Mouse (Mus musculus) liver, embryonic 15.5 days (tissue): ENCODE results near the gene Eefsec. TPM values are rescaled to one million over a fixed set of nuclear protein-coding genes. Genes with fewer than 3 reads are reported as not detected.

ENCODE experiments used
- ATAC-seq: fragments of 200-750 bp; cut with Nextera tagmentation; 2 replicates; pipeline ENCODE4 v1.8.0; 2017; ENCODE audit warnings: moderate number of reproducible peaks, mild to moderate bottlenecking, moderate library complexity; ENCODE audit not compliant: insufficient read depth
- H3K27ac ChIP-seq: fragments of 300-500 bp; sonication (generic); replicated peaks from 2 replicates; pipeline ENCODE4 v1.5.1; 2015; ENCODE audit warnings: mild to moderate bottlenecking, inconsistent platforms
- H3K27me3 ChIP-seq: fragments of 300-500 bp; sonication (generic); 2 replicates; pipeline ENCODE4 v1.6.1; 2015; ENCODE audit warnings: mild to moderate bottlenecking, inconsistent platforms
- H3K36me3 ChIP-seq: fragments of 300-500 bp; sonication (generic); replicated peaks from 2 replicates; pipeline ENCODE4 v1.6.1; 2015; ENCODE audit warnings: moderate library complexity, mild to moderate bottlenecking, inconsistent platforms
- H3K4me1 ChIP-seq: fragments of 300-500 bp; sonication (generic); replicated peaks from 2 replicates; pipeline ENCODE4 v1.6.1; 2015; ENCODE audit warnings: inconsistent platforms
- H3K4me2 ChIP-seq: fragments of 300-500 bp; sonication (generic); 2 replicates; pipeline ENCODE4 v1.6.1; 2015; ENCODE audit warnings: moderate library complexity, mild to moderate bottlenecking, inconsistent platforms
- H3K4me3 ChIP-seq: fragments of 300-500 bp; sonication (generic); replicated peaks from 2 replicates; pipeline ENCODE4 v1.5.1; 2015; ENCODE audit warnings: mild to moderate bottlenecking, inconsistent platforms
- H3K9ac ChIP-seq: fragments of 300-500 bp; sonication (generic); 2 replicates; pipeline ENCODE4 v1.6.1; 2015; ENCODE audit warnings: moderate library complexity, mild to moderate bottlenecking, inconsistent platforms
- H3K9me3 ChIP-seq: fragments of 300-500 bp; sonication (generic); replicated peaks from 2 replicates; pipeline ENCODE4 v1.6.1; 2016; ENCODE audit warnings: inconsistent platforms
- WGBS: fragments of 180-500 bp; shearing (Covaris S2); methylation state at CpG from one replicate; pipeline ENCODE4 v1.1.7; 2015; ENCODE audit warnings: mixed read lengths; ENCODE audit not compliant: insufficient replicate concordance; 5-methylcytosine and 5-hydroxymethylcytosine counted together
- polyA plus RNA-seq: library from polyadenylated mRNA; unstranded; fragments of >200 nt; fragmentation: Nextera tagmentation; extraction: Ambion mirVana; gene quantifications from 2 replicates; pipeline ENCODE4 v1.2.1, GENCODE M21; 2015

Gene Eefsec
- polyA plus RNA-seq, 1 experiment from 2014 or later = 17.1 TPM

DNA sequence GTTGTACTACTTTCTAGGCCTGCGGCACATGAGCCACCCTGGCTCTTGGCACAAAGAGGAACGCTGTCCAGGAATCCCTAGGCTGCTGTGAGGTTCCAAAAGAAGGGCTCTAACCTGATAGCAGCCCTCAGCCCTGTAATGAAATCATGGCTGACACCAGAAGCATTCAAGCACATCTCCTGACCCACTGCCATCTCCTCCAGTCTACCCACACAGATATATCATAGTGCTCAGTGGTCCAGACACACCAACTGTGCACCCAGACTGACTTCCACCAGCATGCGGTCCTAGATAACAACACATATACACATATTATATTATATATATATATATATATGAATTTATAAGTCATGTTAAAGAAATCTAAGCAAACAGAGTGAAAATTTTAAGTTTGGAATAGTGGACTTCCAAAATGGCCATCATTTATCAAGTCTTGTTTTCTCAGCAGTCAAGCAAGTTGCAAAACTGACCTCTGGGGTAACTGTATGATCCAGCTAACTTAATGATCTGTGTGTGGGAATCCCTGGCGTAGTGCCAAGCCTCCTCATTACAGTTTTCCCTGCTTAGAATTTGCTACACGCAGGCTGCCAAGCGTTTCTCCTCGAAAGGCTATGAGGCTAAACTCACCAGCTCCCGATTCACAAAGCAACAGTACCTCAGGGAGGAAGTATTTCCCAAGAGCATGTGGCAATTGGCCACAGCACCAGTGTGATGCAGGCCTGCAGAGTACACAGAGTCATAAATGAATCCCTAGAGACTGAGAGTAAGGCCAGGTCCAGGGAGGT lies 76.3 kb downstream of the Eefsec start:
- H3K27ac ChIP-seq = no peak overlapping the region
- H3K9ac ChIP-seq = no peak overlapping the region
- no peaks in the 10 kb centered on the region for H3K36me3 ChIP-seq
- H3K9me3 ChIP-seq = no peaks in the 10 kb centered on the region
- H3K4me1 ChIP-seq = 0 out of 2 replicates have a peak, but pooled peaks cover 5% of the 10 kb centered on the region
- no peak overlapping the region for H3K4me2 ChIP-seq
- no peak overlapping the region for H3K4me3 ChIP-seq
- no peaks in the 10 kb centered on the region for H3K27me3 ChIP-seq
- 65% methylated on average over 8 of the region's 8 CpGs for whole genome bisulfite sequencing
- ATAC-seq = no peak

GRCm38 (mm10) chr6:88363475-88364012 lies 82.8 kb downstream of the Eefsec start:
- ATAC-seq = no peak
- H3K27ac ChIP-seq = no peak overlapping the region
- H3K4me3 ChIP-seq = no peak overlapping the region
- H3K4me1 ChIP-seq = no peaks in the 10 kb centered on the region
- WGBS = 38% methylated on average over 1 of the region's 1 CpGs
- H3K27me3 ChIP-seq = no peaks in the 10 kb centered on the region
- no peaks in the 10 kb centered on the region for H3K36me3 ChIP-seq
- no peak overlapping the region for H3K9ac ChIP-seq
- no peak overlapping the region for H3K4me2 ChIP-seq
- H3K9me3 ChIP-seq = no peaks in the 10 kb centered on the region

DNA sequence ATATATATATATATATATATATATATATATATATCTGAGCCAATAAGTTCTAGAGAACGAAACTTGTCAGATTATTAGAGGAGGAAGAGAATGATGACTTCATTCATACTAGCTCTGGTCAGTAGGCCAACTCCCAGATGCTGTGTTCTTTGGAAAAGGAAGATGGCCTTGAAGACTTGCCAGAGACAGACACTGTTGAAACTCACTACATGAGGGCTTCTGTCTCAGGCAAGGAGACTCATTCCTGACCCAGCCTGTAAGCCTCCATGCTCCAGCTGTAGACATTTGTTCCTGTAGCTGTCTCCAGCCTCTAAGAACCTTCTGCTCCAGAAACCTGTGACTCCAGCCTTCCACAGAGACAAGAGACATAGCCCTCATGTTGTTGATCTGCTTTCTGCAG lies 85.2 kb downstream of the Eefsec start:
- no peaks in the 10 kb centered on the region for H3K4me1 ChIP-seq
- no peak overlapping the region for H3K4me2 ChIP-seq
- H3K36me3 ChIP-seq = no peaks in the 10 kb centered on the region
- H3K27me3 ChIP-seq = no peaks in the 10 kb centered on the region
- H3K9me3 ChIP-seq = no peaks in the 10 kb centered on the region
- no peak overlapping the region for H3K4me3 ChIP-seq
- no peak overlapping the region for H3K27ac ChIP-seq
- no peak for ATAC-seq
- WGBS = 80% methylated on average over 1 of the region's 1 CpGs
- H3K9ac ChIP-seq = no peak overlapping the region

GRCm38 (mm10) chr6:88358210-88358609 lies 88.1 kb downstream of the Eefsec start:
- Histone ChIP-seq H3K27me3 (no peaks in the 10 kb centered on the region), H3K4me2 (no peak overlapping the region), H3K9me3 (no peaks in the 10 kb centered on the region), H3K4me1 (no peaks in the 10 kb centered on the region), H3K4me3 (no peak overlapping the region), H3K36me3 (peaks cover 6% of the 10 kb centered on the region; the same call in 1 of the 2 replicates), H3K27ac (no peak overlapping the region), H3K9ac (no peak overlapping the region)
- no peak for ATAC-seq

- H3K4me1 ChIP-seq = no peaks in the 10 kb centered on the region
- H3K27me3 ChIP-seq = no peaks in the 10 kb centered on the region
- no peak for ATAC-seq
- no peak overlapping the region for H3K4me2 ChIP-seq
- 68% methylated on average over 3 of the region's 3 CpGs for WGBS
- H3K9ac ChIP-seq = no peak overlapping the region
- peaks cover 6% of the 10 kb centered on the region; the same call in 1 of the 2 replicates for H3K36me3 ChIP-seq
- no peaks in the 10 kb centered on the region for H3K9me3 ChIP-seq
- no peak overlapping the region for H3K27ac ChIP-seq
- no peak overlapping the region for H3K4me3 ChIP-seq
These were observed 90.5 kb downstream of the Eefsec start for GRCm38 (mm10) chr6:88355866-88356265.

DNA sequence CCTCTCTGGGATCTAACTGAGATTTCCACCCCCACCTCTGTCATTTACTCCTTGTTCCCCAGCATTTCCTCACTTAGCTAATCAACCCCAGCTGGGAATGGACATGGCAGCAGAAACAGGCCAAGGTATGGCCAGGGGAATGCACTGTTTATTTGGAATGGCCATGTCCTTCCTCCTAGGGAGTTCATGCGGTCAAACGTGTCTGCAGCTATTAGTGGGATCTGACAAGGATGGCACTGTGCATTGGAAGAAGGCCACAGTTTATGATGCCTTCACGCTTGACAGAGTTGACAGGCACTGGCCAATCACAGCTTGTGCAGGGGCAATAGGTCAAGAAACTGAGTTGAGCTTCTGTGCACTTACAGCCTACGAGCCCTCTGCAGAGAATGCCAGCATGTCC lies 93.8 kb downstream of the Eefsec start:
- Histone ChIP-seq H3K27ac (no peak overlapping the region), H3K4me3 (no peak overlapping the region), H3K27me3 (no peaks in the 10 kb centered on the region), H3K4me1 (no peaks in the 10 kb centered on the region), H3K36me3 (peaks cover 6% of the 10 kb centered on the region; the same call in 1 of the 2 replicates), H3K4me2 (no peak overlapping the region), H3K9me3 (no peaks in the 10 kb centered on the region), H3K9ac (no peak overlapping the region)
- no peak for ATAC-seq
- WGBS = 69% methylated on average over 4 of the region's 4 CpGs

DNA sequence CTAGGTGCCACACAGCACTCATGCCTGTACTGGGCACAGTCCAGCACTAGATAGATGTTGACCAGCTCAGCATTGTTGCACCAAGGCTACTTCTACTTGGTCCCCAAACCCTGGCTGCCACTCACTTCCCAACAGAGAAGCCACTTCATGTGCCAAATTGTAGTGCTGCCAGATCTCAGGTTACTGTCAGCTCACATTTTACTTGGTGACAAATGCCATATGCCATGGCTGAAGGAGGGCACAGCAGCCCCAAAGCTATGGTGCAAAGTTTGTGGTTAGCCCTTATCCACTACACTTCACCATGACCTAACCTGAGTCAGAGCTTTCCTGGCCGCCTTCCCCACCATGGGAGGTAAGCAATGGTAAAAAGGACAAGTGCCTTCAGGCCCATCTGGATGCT lies 99.6 kb downstream of the Eefsec start:
- no peaks in the 10 kb centered on the region for H3K9me3 ChIP-seq
- H3K27ac ChIP-seq = no peak overlapping the region
- H3K27me3 ChIP-seq = no peaks in the 10 kb centered on the region
- H3K36me3 ChIP-seq = no peaks in the 10 kb centered on the region
- H3K9ac ChIP-seq = no peak overlapping the region
- H3K4me3 ChIP-seq = no peak overlapping the region
- 77% methylated on average over 1 of the region's 1 CpGs for WGBS
- H3K4me1 ChIP-seq = no peaks in the 10 kb centered on the region
- H3K4me2 ChIP-seq = no peak overlapping the region
- no peak for ATAC-seq

DNA sequence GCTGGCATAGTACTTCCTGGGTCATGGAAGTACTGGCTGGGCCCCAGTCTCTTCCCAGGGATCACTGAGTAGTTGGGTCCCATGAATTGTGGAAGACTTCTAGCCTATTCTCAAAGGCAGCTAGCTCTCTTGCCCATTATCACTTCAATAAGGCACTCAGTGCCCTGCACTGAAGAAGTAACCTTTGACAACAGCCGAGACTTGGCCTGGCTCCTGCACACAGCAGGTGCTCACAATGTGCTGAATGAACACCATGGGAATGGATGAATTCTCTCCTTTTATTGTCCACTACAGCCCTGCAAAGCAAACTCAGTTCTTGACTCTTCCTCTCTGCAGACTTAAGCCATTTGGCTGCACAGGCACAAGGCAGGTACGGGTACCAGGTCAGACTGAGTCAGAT lies 101.0 kb downstream of the Eefsec start:
- Histone ChIP-seq H3K4me1 (no peaks in the 10 kb centered on the region), H3K4me3 (no peak overlapping the region), H3K36me3 (0 out of 2 replicates have a peak, but pooled peaks cover 2% of the 10 kb centered on the region), H3K27me3 (no peaks in the 10 kb centered on the region), H3K27ac (no peak overlapping the region), H3K4me2 (no peak overlapping the region), H3K9me3 (no peaks in the 10 kb centered on the region), H3K9ac (no peak overlapping the region)
- WGBS = 66% methylated on average over 2 of the region's 2 CpGs
- no peak for ATAC-seq

DNA sequence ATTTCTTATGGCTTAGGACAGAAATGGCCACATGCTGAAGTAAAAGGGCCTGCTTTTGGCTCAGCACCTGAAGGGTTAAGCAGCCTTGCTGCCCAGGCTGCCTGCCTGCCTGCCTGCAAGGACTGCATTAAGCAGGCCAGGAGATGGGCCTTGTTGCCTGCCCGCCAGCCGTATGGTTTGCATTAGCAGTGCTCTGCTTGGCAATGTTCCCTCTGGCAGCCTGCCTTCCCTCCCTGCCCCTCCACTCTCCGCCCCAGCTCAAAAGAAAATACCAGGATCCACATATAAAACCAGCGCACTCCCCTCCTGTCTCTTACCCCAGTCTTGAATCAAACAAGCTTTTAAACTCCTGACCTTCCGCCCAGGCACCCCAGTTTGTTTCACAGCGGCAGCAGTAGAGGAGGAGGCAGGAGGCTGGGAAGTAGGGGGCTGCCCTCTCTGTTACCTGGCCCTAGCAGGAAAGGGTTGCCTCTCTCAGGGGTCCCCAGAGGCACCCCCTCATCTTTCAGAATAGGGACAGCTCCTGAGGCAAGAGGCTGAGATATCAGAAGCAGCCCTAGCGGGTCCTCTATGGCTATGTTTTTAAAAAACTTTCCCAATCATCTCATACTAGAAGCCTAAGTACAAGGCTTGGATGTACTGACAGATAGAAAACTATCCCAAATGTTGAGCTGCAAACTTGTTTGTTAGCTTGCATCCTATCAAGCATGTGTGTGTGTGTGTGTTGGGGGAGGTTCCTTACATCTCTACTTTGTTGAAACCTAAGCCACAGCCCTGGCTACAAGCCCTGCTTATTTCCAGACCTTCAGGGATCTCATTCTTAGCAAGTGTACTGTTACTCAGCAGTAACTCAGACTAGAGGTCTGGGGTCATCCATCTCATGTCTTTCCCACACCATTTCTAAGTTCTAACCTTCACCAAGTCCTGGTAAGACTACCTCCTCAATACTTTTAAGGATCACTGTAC lies 102.6 kb downstream of the Eefsec start:
- ATAC-seq = no peak
- Histone ChIP-seq H3K4me1 (no peaks in the 10 kb centered on the region), H3K27ac (no peak overlapping the region), H3K9me3 (no peaks in the 10 kb centered on the region), H3K4me3 (no peak overlapping the region), H3K4me2 (no peak overlapping the region), H3K9ac (no peak overlapping the region), H3K27me3 (no peaks in the 10 kb centered on the region), H3K36me3 (0 out of 2 replicates have a peak, but pooled peaks cover 7% of the 10 kb centered on the region)
- 83% methylated on average over 7 of the region's 7 CpGs for WGBS

GRCm38 (mm10) chr6:88342965-88343364 lies 103.4 kb downstream of the Eefsec start:
- Histone ChIP-seq H3K4me1 (no peaks in the 10 kb centered on the region), H3K4me3 (no peak overlapping the region), H3K4me2 (no peak overlapping the region), H3K27me3 (no peaks in the 10 kb centered on the region), H3K27ac (no peak overlapping the region), H3K36me3 (0 out of 2 replicates have a peak, but pooled peaks cover 7% of the 10 kb centered on the region), H3K9ac (no peak overlapping the region), H3K9me3 (no peaks in the 10 kb centered on the region)
- ATAC-seq = no peak
- WGBS = 65% methylated on average over 3 of the region's 3 CpGs

- H3K4me1 ChIP-seq = no peaks in the 10 kb centered on the region
- no peaks in the 10 kb centered on the region for H3K27me3 ChIP-seq
- no peak overlapping the region for H3K9ac ChIP-seq
- no peak for ATAC-seq
- no peak overlapping the region for H3K27ac ChIP-seq
- H3K4me3 ChIP-seq = no peak overlapping the region
- H3K4me2 ChIP-seq = no peak overlapping the region
- 0 out of 2 replicates have a peak, but pooled peaks cover 7% of the 10 kb centered on the region for H3K36me3 ChIP-seq
- no peaks in the 10 kb centered on the region for H3K9me3 ChIP-seq
- 70% methylated on average over 3 of the region's 3 CpGs for WGBS
These were observed 105.2 kb downstream of the Eefsec start for GRCm38 (mm10) chr6:88341182-88341581.
